Mouse (Mus musculus) lung, adult 2 months (tissue): ENCODE results near the gene Trim59.

ENCODE experiments used
- CTCF ChIP-seq: fragments of 200-500 bp; IDR thresholded peaks from 2 replicates; pipeline ENCODE4 v1.5.1; 2011; ENCODE audit warnings: mild to moderate bottlenecking, low read length, control low read depth; ENCODE audit not compliant: insufficient read depth
- POLR2A ChIP-seq: fragments of 200-500 bp; IDR thresholded peaks from 2 replicates; pipeline ENCODE4 v1.6.1; 2011; ENCODE audit warnings: low read depth, mild to moderate bottlenecking, control low read depth, low read length, borderline replicate concordance; ENCODE audit errors: extremely low read depth

- TF ChIP-seq CTCF (no peak), POLR2A (no peak)
Observed at GRCm38 (mm10) chr3:69062764-69063163, 18.2 kb upstream of the Trim59 start.
